Mouse (Mus musculus) thymus, postnatal 0 days (tissue): ENCODE measurements around the gene Gm17364. TPM values are rescaled to one million over a fixed set of nuclear protein-coding genes. Genes with fewer than 3 reads are reported as not detected.
"Not testable (repeated sequence)": the region's sequence is repeated elsewhere in the genome, so short reads cannot be mapped to it uniquely, and the experiment has no call there.

Experiments
- DNase-seq: peaks from one replicate; pipeline ENCODE4 v3.0.0-alpha.2; 2015; ENCODE audit warnings: low spot score
- polyA plus RNA-seq: library from polyadenylated mRNA; unstranded; fragments of >200 nt; fragmentation: Nextera tagmentation; extraction: Ambion mirVana; gene quantifications from 2 replicates; pipeline ENCODE4 v1.2.1, GENCODE M21; 2015

Gene Gm17364
- polyA plus RNA-seq, 1 experiment from 2014 or later: not detected

DNA sequence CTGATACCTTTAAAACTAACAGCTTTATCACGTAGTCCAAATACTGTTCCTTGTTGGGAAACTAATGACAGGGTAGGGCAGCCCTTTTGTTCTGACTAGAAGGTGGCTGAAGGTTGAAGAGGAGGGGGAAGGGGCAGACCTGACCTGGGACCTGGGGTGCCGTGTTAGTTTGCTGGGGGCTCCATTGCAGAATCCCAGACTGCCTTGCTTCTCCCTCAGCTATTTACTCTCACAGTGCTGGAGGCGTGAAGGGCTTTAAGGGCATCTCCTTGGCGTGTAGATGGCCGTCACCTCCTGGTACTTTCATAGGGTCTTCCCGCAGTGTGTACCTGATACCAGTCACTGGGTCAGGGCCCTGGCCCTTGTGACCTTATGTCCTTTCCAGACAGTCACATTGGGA is 21.6 kb downstream of the Gm17364 start:
- DNase-seq: no peak

DNA sequence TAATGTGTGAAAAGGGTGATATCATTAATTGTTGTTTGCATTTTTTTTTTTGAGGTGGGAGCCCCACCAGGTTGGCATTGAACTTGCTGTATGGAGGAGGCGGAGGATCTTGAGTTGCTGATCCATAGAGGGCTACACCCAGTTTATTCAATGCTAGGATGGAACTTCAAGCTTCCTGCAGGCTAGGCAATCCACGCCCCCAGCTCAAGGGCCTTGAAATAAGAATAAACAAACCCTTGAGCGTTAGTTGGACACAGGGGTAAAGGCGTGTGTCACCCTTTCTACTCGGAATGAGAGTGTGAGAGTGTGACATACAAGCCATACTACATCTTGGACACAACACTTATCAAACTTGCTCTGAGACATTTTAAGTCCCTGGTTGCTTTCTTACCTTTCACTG is 22.1 kb downstream of the Gm17364 start:
- DNase-seq: no peak

DNA sequence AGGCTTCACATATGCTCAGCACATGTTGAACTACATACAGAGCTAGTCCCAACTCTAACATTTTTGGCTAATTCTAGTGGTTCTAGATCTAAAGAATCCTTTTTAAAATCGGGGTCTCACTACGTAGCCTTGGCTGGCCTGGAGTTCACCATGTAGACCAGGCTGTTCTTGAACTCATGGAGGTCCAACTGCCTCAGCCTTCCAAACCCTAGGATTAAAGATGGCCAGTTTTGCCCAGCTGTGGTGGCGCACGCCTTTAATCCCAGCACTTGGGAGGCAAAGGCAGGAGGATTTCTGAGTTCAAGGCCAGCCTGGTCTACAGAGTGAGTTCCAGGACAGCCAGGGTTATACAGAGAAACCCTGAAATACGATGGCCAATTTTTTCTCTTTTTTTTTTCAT is 22.5 kb downstream of the Gm17364 start:
- DNase-seq: not testable (repeated sequence)

- DNase-seq: peak; percentile 38
Measured at GRCm38 (mm10) chr13:41250318-41250981, 23.3 kb downstream of the Gm17364 start.

DNA sequence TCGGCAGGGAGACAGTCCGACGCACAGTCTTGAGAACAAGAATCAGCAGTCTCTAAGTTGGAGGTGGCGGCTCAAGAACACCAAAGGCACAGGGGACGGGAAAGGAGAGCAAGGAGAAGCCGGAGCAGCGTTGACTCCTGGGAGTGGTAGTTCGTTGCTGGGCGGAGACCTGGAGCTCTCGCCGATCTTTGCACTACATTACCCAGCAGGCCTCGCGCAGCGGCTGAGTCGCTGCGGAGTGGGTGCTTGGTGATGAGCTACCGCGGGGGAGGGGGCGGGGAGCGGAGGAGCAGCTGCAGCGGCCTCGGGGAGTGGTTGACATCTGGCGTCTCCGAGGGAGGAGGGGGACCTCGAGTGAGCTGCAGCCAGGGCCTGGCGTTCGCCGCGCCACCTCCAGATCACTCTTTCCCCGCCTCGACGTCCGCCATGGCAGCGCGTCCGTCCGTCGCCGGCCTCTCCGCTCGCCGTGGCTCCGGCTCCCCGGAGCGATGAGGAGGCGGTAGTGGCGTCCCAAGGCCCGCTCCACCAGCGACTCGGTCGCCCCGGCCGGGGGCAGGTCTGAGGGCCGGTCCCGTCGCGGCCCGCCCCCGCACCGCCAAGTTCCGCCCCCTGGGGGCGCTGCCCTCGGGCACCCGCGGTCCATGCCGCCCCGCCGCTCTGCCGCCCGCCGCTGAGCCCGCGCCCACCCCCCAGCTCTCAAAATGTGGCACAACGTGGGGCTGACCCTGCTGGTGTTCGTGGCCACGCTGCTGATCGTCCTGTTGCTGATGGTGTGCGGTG is 24.0 kb downstream of the Gm17364 start, which contains the start of gene Smim13:
Gene Smim13, plus strand, starts transcription at position 307 of the 780 bp plus-strand sequence.
- peak; percentile 99 for DNase-seq

DNA sequence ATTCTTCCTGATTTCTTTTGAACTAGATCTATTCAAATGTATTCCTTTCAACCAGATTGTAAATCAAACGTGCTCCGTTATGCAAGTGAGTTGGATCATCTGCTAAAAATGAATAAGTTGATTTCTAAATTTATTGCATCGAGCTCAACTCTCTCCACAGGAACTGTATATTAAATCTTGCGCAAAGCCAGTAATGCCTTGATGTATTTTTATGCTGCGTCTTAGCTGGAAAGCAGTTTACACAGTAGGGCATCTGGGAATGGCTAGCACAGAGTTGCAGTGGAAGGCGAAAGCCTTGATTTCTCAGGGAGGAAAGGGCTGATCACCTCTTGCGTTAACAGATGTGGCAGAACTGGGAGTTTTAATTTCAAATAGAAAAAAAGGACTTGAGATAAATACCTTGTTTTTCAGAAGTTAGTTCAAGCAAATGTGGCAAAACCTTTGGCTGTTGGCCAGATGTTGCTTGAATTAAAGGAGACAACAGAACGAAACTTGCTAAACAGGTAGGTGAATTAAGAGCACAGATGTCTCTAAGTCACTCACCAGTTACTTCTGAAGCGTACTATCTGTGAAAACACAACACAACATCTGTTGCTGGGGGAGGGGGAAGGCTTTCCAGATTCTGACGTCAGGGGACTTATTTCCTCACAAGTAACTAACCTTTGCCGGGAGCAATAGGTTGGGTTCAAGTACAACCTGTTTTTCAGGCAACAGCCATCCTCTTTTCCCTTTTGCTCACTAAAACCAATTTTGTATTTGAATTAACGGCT is 24.8 kb downstream of the Gm17364 start:
- DNase-seq: peak; percentile 90

DNA sequence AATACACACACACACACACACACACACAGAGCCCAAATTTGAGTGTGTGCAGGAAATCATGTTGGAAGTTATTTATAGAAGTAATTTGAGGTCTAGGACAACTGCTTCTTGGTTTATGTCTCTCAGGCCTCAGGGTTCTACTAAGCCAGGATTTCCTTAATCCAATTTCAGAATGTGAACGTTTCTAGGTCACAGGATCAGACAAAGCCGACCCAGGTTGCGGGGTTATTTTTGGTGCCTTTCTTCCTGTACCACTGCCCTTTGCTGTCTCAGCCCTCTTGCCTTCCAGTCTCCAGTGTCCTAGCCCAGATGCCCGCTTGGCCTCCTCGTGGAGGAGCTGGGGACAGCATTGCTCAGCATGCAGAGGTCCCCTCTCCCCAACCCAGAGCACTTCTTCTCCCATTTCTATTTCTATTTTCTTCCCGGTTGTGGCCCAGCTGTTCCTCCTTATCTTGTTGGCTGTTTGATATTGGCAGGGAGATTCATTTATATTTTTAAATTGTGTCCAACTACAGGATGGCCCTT is 29.4 kb downstream of the Gm17364 start:
- DNase-seq: no peak

GRCm38 (mm10) chr13:41241557-41241956 is 32.2 kb downstream of the Gm17364 start:
- no peak for DNase-seq

GRCm38 (mm10) chr13:41238805-41239130 is 35.0 kb downstream of the Gm17364 start:
- DNase-seq: peak; percentile 80

DNA sequence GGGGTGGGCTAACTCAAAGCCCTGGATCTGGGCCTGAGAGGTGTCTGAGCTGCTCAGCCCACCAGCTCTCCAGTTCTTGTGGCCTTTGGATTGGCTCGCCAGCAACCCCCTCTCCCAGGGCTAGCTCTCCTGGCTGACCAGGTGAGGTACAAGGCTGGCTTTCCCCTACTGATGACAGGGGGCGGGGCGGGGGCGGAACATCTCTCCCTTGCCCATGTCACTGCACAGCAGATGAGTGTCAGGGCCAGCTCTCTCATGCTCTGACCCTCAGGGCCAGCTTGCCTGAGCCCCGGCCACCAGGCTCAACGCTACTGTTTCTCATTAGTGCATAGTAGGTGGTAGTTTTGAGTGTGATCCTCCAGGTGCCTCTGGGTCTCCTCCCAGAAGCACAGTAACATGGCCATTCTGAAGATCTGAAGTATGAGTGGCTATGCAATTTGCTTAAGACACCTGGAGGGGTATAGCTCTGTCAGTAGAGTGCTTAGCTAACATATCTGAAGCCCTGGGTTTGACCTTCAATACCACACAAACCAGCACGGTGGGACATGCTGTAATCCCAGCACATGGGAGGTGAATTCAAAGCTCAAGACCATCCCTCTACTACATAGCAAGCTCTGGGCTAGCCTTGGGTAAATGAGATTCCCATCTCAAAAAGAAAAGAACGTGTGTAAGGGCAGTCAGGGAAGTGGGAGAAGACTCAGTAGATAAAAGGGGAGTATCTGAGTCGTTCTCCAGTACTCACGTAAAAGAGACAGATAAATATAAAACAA is 35.6 kb downstream of the Gm17364 start:
- no peak for DNase-seq

- no peak for DNase-seq
Measured at GRCm38 (mm10) chr13:41235845-41236741, 37.7 kb downstream of the Gm17364 start.

DNA sequence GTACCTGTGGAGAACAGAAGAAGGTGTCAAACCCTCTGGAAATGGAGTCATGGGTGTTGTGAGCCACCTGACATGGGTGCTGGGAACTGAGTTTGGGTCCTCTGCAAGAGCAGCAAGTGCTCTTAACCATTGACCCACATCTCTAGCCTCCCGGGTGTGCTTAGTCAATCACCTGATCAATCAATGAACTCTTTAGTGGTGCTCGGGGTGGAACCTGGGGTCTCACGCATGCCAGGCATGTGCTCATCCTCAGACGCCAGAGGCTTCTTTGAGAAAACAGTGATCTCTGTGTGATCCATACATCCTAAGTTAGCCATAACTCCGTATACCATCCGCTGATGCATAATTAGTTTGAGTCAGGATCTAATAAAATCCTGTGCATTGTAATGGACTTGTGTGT is 38.6 kb downstream of the Gm17364 start:
- no peak for DNase-seq

DNA sequence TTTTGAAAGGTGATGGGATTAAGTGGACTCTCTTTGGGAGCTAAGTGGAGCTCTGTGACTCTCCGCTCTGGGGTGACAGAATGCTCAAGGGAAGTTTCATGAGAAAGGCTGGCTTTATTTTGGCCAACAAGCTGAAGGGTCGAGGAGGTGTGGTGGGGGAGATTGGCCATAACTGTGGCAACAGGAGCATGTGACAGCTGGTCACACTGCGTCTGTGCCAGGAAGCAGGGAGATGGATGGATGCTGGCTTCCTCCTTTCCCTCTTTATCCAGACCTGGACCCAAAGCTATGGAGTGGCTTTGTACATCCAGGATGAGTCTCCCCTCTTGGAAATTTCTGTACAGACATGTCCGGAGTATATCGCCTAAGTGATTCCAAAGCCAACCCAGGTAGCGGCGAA is 40.5 kb downstream of the Gm17364 start:
- no peak for DNase-seq

- DNase-seq: no peak
Measured at GRCm38 (mm10) chr13:41232209-41232608, 41.6 kb downstream of the Gm17364 start.

DNA sequence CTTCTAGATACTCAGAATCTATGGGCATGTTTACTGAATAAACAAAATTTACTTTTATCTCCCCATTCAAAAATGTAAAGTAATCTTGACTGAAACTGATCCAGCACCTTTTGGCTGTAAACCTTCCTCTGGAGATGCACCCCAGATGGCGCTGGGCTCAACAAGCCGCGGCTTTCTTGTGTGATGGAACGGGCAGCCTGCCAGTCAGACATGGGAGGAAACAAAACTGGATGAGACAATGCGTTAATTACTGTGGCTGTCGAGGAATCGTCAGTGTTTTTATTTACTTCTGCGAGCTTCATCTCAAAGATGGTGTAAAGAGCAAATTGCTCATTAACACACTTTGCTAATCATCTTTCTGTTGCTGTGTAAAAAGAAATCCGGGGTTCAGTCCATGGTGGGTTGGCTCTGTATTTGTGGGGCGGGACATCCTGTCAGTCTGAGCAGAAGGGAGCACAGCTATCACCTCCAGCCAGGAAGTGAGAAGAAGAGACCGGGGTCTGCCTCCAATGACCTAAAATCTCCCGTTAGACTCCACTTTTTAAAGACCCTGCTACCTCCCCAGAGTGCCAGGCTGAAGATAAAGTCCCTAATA is 42.3 kb downstream of the Gm17364 start:
- DNase-seq: no peak

DNA sequence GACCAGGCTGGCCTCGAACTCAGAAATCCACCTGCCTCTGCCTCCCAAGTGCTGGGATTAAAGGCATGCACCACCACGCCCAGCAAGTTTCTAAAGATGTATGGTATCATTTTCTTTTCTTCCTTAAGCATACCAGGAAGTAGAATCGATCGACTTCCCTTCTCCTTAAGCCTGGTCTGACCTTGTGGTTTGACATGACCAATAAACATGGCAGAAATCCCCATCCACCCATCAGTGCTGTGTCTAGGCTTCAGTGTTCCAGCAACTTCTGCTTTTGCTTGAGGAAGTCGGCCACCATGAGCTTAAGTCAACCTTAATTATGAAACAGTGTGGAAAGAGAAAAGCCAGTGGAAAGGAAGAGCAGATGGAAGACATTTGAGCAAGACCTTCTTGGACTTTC is 43.5 kb downstream of the Gm17364 start:
- no peak for DNase-seq

- DNase-seq: no peak
Measured at GRCm38 (mm10) chr13:41228060-41228459, 45.7 kb downstream of the Gm17364 start.

DNA sequence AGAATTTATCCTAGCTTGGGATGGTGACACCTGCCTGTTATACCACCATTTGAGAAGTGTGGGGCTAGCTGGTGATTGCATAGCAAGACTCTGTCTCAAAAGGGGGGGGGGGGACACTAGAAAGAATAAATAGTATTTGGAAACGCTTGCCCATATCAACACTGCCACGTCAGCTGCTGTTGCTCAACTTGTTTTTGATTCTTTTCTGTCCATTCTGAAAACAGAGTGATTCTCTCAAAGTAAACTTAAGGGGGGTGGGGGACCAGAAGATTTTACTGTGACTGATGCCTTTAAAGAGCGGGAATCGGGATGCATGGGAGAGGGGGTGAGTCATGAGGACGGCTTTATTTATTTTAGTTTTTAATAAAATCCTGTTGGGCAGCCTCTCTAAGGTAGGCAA is 47.3 kb downstream of the Gm17364 start:
- DNase-seq: no peak
